Mouse (Mus musculus) erythroblast, embryonic 14.5 days (primary cell): Measurements from ENCODE around the gene Aire.

Source experiments
- GATA1 ChIP-seq: IDR thresholded peaks from 2 replicates; pipeline ENCODE4 v1.6.1; 2012; ENCODE audit warnings: low read length, inconsistent platforms, mixed read lengths
- TAL1 ChIP-seq: IDR thresholded peaks from 3 replicates; pipeline ENCODE4 v1.6.1; 2012; ENCODE audit warnings: low read length, inconsistent platforms, mixed read lengths

- TF ChIP-seq GATA1 (no peak), TAL1 (no peak)
Observed at GRCm38 (mm10) chr10:77984660-77985059, 58.8 kb downstream of the Aire start.
